Mouse (Mus musculus): ENCODE results near the gene Shf. TPM values are rescaled to one million over a fixed set of nuclear protein-coding genes. Genes with fewer than 3 reads are reported as not detected.
A peak's percentile ranks its signal among the peaks of the same experiment; 100 is the strongest.
"Not testable (repeated sequence)": the region's sequence is repeated elsewhere in the genome, so short reads cannot be mapped to it uniquely, and the experiment has no call there.

The Shf gene
- polyA plus RNA-seq, 1 experiment = 45.1 TPM

GRCm38 (mm10) chr2:122351156-122351930 is 17.6 kb downstream of the Shf start:
- DNase-seq (ENCODE audit: extremely low spot score in 1 of 2, low spot score in 1 of 2) = peak; percentile 46 to 85

- no peak for DNase-seq (ENCODE audit: extremely low spot score in 1 of 2, low spot score in 1 of 2)
Measured at GRCm38 (mm10) chr2:122349136-122349785, 19.7 kb downstream of the Shf start.

GRCm38 (mm10) chr2:122348531-122349131 is 20.3 kb downstream of the Shf start:
- peak; percentile 74 to 88 for DNase-seq (ENCODE audit: extremely low spot score in 1 of 2, low spot score in 1 of 2)

- DNase-seq (ENCODE audit: extremely low spot score in 1 of 2, low spot score in 1 of 2) = no peak
Measured at GRCm38 (mm10) chr2:122347257-122347656, 21.7 kb downstream of the Shf start.

- not testable (repeated sequence) for DNase-seq (ENCODE audit: extremely low spot score in 1 of 2, low spot score in 1 of 2)
Measured at GRCm38 (mm10) chr2:122346164-122346563, 22.8 kb downstream of the Shf start.

- no peak for DNase-seq (ENCODE audit: extremely low spot score in 1 of 2, low spot score in 1 of 2)
Measured at GRCm38 (mm10) chr2:122345106-122345893, 23.7 kb downstream of the Shf start.

- DNase-seq (ENCODE audit: extremely low spot score in 1 of 2, low spot score in 1 of 2) = no peak
Measured at GRCm38 (mm10) chr2:122337291-122337690, 31.7 kb downstream of the Shf start.

- no peak for DNase-seq (ENCODE audit: extremely low spot score in 1 of 2, low spot score in 1 of 2)
Measured at GRCm38 (mm10) chr2:122334170-122334569, 34.8 kb downstream of the Shf start.

- DNase-seq (ENCODE audit: extremely low spot score in 1 of 2, low spot score in 1 of 2) = no peak
Measured at GRCm38 (mm10) chr2:122332222-122332621, 36.7 kb downstream of the Shf start.

GRCm38 (mm10) chr2:122330317-122330716 is 38.6 kb downstream of the Shf start:
- DNase-seq (ENCODE audit: extremely low spot score in 1 of 2, low spot score in 1 of 2) = not testable (repeated sequence)

- no peak for DNase-seq (ENCODE audit: extremely low spot score in 1 of 2, low spot score in 1 of 2)
Measured at GRCm38 (mm10) chr2:122327986-122328385, 41.0 kb downstream of the Shf start.

- no peak for DNase-seq (ENCODE audit: extremely low spot score in 1 of 2, low spot score in 1 of 2)
Measured at GRCm38 (mm10) chr2:122325361-122325760, 43.6 kb downstream of the Shf start.

- DNase-seq (ENCODE audit: extremely low spot score in 1 of 2, low spot score in 1 of 2) = no peak
Measured at GRCm38 (mm10) chr2:122324586-122324985, 44.4 kb downstream of the Shf start.

- DNase-seq (ENCODE audit: extremely low spot score in 1 of 2, low spot score in 1 of 2) = no peak
Measured at GRCm38 (mm10) chr2:122323960-122324359, 45.0 kb downstream of the Shf start.

GRCm38 (mm10) chr2:122317384-122317783 is 51.6 kb downstream of the Shf start:
- DNase-seq (ENCODE audit: extremely low spot score in 1 of 2, low spot score in 1 of 2) = no peak

- no peak for DNase-seq (ENCODE audit: extremely low spot score in 1 of 2, low spot score in 1 of 2)
Measured at GRCm38 (mm10) chr2:122315372-122315771, 53.6 kb downstream of the Shf start, which contains the start of gene Duox1. Duox1 (plus strand) TSS chr2:122315672.

- no peak for DNase-seq (ENCODE audit: extremely low spot score in 1 of 2, low spot score in 1 of 2)
Measured at GRCm38 (mm10) chr2:122313536-122313935, 55.4 kb downstream of the Shf start, which contains the start of gene Duoxa1. Duoxa1 (minus strand) TSS chr2:122313730.

- DNase-seq (ENCODE audit: extremely low spot score in 1 of 2, low spot score in 1 of 2) = peak in 1 of 2 experiments; percentile 69
Measured at GRCm38 (mm10) chr2:122312722-122313417, 56.1 kb downstream of the Shf start.

- DNase-seq (ENCODE audit: extremely low spot score in 1 of 2, low spot score in 1 of 2) = no peak
Measured at GRCm38 (mm10) chr2:122311561-122311960, 57.4 kb downstream of the Shf start.

- no peak for DNase-seq (ENCODE audit: extremely low spot score in 1 of 2, low spot score in 1 of 2)
Measured at GRCm38 (mm10) chr2:122309647-122310046, 59.3 kb downstream of the Shf start.
